In the genomic region with DNA sequence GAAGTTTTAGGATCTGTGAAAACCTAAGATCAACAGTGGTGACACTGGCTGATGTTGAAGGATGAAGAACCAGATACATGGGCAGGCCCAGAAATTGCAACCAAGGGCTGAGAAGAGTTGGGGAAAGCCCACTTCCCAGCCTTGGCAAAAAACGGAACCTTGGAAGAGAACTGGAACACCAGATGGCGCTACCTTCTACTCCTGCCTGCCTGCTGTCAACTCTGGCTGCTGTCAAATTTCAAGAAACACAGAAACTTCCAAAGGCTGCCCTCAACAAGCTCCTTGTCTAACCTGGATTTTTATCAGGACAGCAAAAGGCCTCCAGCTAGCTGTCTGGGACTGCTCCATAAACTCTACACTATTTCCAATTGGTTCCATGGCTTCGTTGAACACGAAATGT, we compare ENCODE assay signal across 8 mouse cellular contexts. TPM values are rescaled to one million over a fixed set of nuclear protein-coding genes. Genes with fewer than 3 reads are reported as not detected.
A peak's percentile ranks its signal among the peaks of the same experiment; 100 is the strongest.
DNase-seq lines count a peak whose midpoint lies in the region; ATAC-seq and TF ChIP-seq lines count a peak whose summit lies in the region.

No protein-coding gene starts in this region.

- WGBS in heart, embryonic 16.5 days = 8% methylated on average over 4 of the region's 4 CpGs
- 12% methylated on average over 4 of the region's 4 CpGs for WGBS in liver, embryonic 16.5 days (ENCODE audit: insufficient replicate concordance)
- 14% methylated on average over 4 of the region's 4 CpGs for WGBS in neural tube, embryonic 11.5 days

- H3K27ac ChIP-seq in MEL (ENCODE audit: control insufficient read depth, low read depth, low read length) = peak overlapping the region; percentile 40
- H3K27ac ChIP-seq in heart, embryonic 16.5 days (ENCODE audit: low read length) = no peak overlapping the region
- H3K27ac ChIP-seq in liver, embryonic 16.5 days (ENCODE audit: low read length) = peak overlapping the region; percentile 29; the same call in 1 of the 2 replicates
- H3K27ac ChIP-seq in neural tube, embryonic 11.5 days (ENCODE audit: low read depth, low read length) = no peak overlapping the region

- no peak for ATAC-seq in heart, embryonic 16.5 days (replicated peaks; ENCODE audit: extremely low read depth, insufficient read depth, low FRiP score)
- no peak for ATAC-seq in liver, embryonic 16.5 days (ENCODE audit: low read depth)
- no peak for ATAC-seq in neural tube, embryonic 11.5 days (ENCODE audit: insufficient read depth, low FRiP score, low TSS enrichment)

- peak overlapping the region; percentile 98 for H3K4me2 ChIP-seq in heart, embryonic 16.5 days (ENCODE audit: low read depth, low read length)
- H3K4me2 ChIP-seq in liver, embryonic 16.5 days (ENCODE audit: low read depth, low read length) = peak overlapping the region; percentile 93
- H3K4me2 ChIP-seq in neural tube, embryonic 11.5 days (ENCODE audit: low read depth) = peak overlapping the region; percentile 96

- peak; percentile 44 to 49 for DNase-seq in B cell, adult 2 months
- DNase-seq in MEL (ENCODE audit: low read depth, low spot score) = peak; percentile 80
- DNase-seq in embryo, embryonic 11.5 days (ENCODE audit: low read depth, low spot score) = peak; percentile 17
- peak; percentile 68 for DNase-seq in kidney, postnatal 14 days
- DNase-seq in neural tube, embryonic 11.5 days (ENCODE audit: low spot score) = peak; percentile 50
- no peak for DNase-seq in gastrocnemius, adult 8-10 months (ENCODE audit: low spot score in 2 of 2)

- H3K9me3 ChIP-seq in MEL (replicated peaks; ENCODE audit: insufficient read depth, low read length) = no peaks in the 10 kb centered on the region
- H3K9me3 ChIP-seq in heart, embryonic 16.5 days (replicated peaks; ENCODE audit: control insufficient read depth, low read length) = no peaks in the 10 kb centered on the region
- H3K9me3 ChIP-seq in liver, embryonic 16.5 days (replicated peaks; ENCODE audit: control insufficient read depth, low read length) = no peaks in the 10 kb centered on the region
- no peaks in the 10 kb centered on the region for H3K9me3 ChIP-seq in neural tube, embryonic 11.5 days (ENCODE audit: control insufficient read depth, low read length)

- no peak for TF ChIP-seq EP300 in MEL (IDR thresholded peaks at IDR 0.05; ENCODE audit: low read depth in 1 of 2, low read length in 2 of 2)

- peaks cover 3% of the 10 kb centered on the region; the same call in 1 of the 2 replicates for H3K79me2 ChIP-seq in MEL (ENCODE audit: control insufficient read depth, insufficient read depth, low read length, poor library complexity)

- H3K9ac ChIP-seq in MEL (ENCODE audit: control insufficient read depth, low read depth, low read length, poor library complexity, severe bottlenecking) = peak overlapping the region; percentile 88
- no peak overlapping the region; the same call in 1 of the 2 replicates for H3K9ac ChIP-seq in heart, embryonic 16.5 days (ENCODE audit: low read length)
- H3K9ac ChIP-seq in liver, embryonic 16.5 days (ENCODE audit: low read depth, low read length) = peak overlapping the region; percentile 73; the same call in 1 of the 2 replicates
- H3K9ac ChIP-seq in neural tube, embryonic 11.5 days (ENCODE audit: low read length) = no peak overlapping the region

- H3K4me1 ChIP-seq in MEL (ENCODE audit: control insufficient read depth in 1 of 2, insufficient read depth in 2 of 2, low read length in 2 of 2) = peaks cover 0 to 4% of the 10 kb centered on the region in 2 experiments; a peak in 1 of 4 replicates
- peaks cover 6% of the 10 kb centered on the region for H3K4me1 ChIP-seq in heart, embryonic 16.5 days (ENCODE audit: control insufficient read depth, insufficient read depth, low read length)
- peaks cover 7% of the 10 kb centered on the region for H3K4me1 ChIP-seq in liver, embryonic 16.5 days (ENCODE audit: control insufficient read depth, low read depth, low read length)
- no peaks in the 10 kb centered on the region for H3K4me1 ChIP-seq in neural tube, embryonic 11.5 days (ENCODE audit: control insufficient read depth, insufficient read depth, low read length)

- TF ChIP-seq CTCF in MEL (IDR thresholded peaks at IDR 0.05 in 2 of 3, conservative IDR thresholded peaks at IDR 0.05 in 1 of 3; ENCODE audit: control insufficient read depth in 1 of 3, insufficient read depth in 1 of 3, low read depth in 2 of 3, low read length in 3 of 3, poor library complexity in 1 of 3, severe bottlenecking in 1 of 3) = peak; percentile 60 to 81 (median 72)

- peak; percentile 71 for TF ChIP-seq RAD21 in MEL (IDR thresholded peaks at IDR 0.05; ENCODE audit: low read depth, low read length)

- H3K36me3 ChIP-seq in MEL (ENCODE audit: control insufficient read depth in 1 of 2, insufficient read depth in 2 of 2, low read length in 2 of 2) = peaks cover 0 to 3% of the 10 kb centered on the region in 2 experiments; a peak in 1 of 4 replicates
- no peaks in the 10 kb centered on the region for H3K36me3 ChIP-seq in heart, embryonic 16.5 days (ENCODE audit: control insufficient read depth, insufficient read depth)
- H3K36me3 ChIP-seq in liver, embryonic 16.5 days (ENCODE audit: control insufficient read depth, insufficient read depth) = peaks cover 5% of the 10 kb centered on the region
- 0 out of 2 replicates have a peak, but pooled peaks cover 3% of the 10 kb centered on the region for H3K36me3 ChIP-seq in neural tube, embryonic 11.5 days (ENCODE audit: control insufficient read depth, insufficient read depth, low read length)

- H3K4me3 ChIP-seq in MEL (ENCODE audit: control insufficient read depth in 1 of 2, insufficient read depth in 1 of 2, low read depth in 2 of 2, low read length in 2 of 2) = peak overlapping the region; percentile 76 to 91
- peak overlapping the region; percentile 88 for H3K4me3 ChIP-seq in heart, embryonic 16.5 days (ENCODE audit: low read length)
- peak overlapping the region; percentile 80 for H3K4me3 ChIP-seq in liver, embryonic 16.5 days (ENCODE audit: low read depth, low read length)
- H3K4me3 ChIP-seq in neural tube, embryonic 11.5 days (ENCODE audit: low read depth, low read length) = peak overlapping the region; percentile 86

- TF ChIP-seq POLR2A in MEL (IDR thresholded peaks at IDR 0.05; ENCODE audit: control insufficient read depth in 1 of 2, insufficient read depth in 1 of 2, low read depth in 1 of 2, low read length in 2 of 2, poor library complexity in 1 of 2) = no peak

- no peaks in the 10 kb centered on the region for H3K27me3 ChIP-seq in MEL (ENCODE audit: control insufficient read depth in 1 of 2, insufficient read depth in 2 of 2, low read length in 2 of 2)
- H3K27me3 ChIP-seq in heart, embryonic 16.5 days (ENCODE audit: control insufficient read depth, insufficient read depth, low read length) = no peaks in the 10 kb centered on the region
- H3K27me3 ChIP-seq in liver, embryonic 16.5 days (ENCODE audit: control insufficient read depth, insufficient read depth, low read depth, low read length) = no peaks in the 10 kb centered on the region
- no peaks in the 10 kb centered on the region for H3K27me3 ChIP-seq in neural tube, embryonic 11.5 days (ENCODE audit: control insufficient read depth, insufficient read depth, low read length)

RNA-seq across cellular contexts. Expression of a gene that starts 1.1 kb away (rescaled TPM):
- 34.0 and 34.5 TPM in 2 replicates for total RNA-seq in MEL (2012; rRNA removed)
- 10 to 100 TPM in 1 of 2 experiments, not detected in 1; 60.5 TPM for polyA plus RNA-seq in MEL (2012; ENCODE audit: insufficient read depth in 1 of 2, insufficient read length in 2 of 2, low read depth in 1 of 2, low replicate concordance in 2 of 2, missing spikeins in 1 of 2)
- polyA plus RNA-seq in heart, embryonic 16.5 days (2015; fragmentation: Nextera tagmentation; extraction: Ambion mirVana) = 17.7 and 18.1 TPM in 2 replicates
- polyA plus RNA-seq in liver, embryonic 16.5 days (2015; fragmentation: Nextera tagmentation; extraction: Ambion mirVana) = 11.7 and 12.2 TPM in 2 replicates
- 13.6 and 16.9 TPM in 2 replicates for polyA plus RNA-seq in neural tube, embryonic 11.5 days (2014; fragmentation: Nextera tagmentation; extraction: Ambion mirVana)
- total RNA-seq in gastrocnemius, adult 8-10 months (2022) = 1 to 10 TPM; 6.2 to 7.3 (median 6.6) TPM

RNA-seq across cellular contexts. Expression of a gene that starts 19.4 kb away (rescaled TPM):
- not detected in 2 replicates for total RNA-seq in MEL (2012; rRNA removed)
- not detected for polyA plus RNA-seq in MEL (2012; ENCODE audit: insufficient read depth in 1 of 2, insufficient read length in 2 of 2, low read depth in 1 of 2, low replicate concordance in 2 of 2, missing spikeins in 1 of 2)
- polyA plus RNA-seq in heart, embryonic 16.5 days (2015; fragmentation: Nextera tagmentation; extraction: Ambion mirVana) = 7.2 and 12.9 TPM in 2 replicates
- polyA plus RNA-seq in liver, embryonic 16.5 days (2015; fragmentation: Nextera tagmentation; extraction: Ambion mirVana) = 0.81 and 0.93 TPM in 2 replicates
- polyA plus RNA-seq in neural tube, embryonic 11.5 days (2014; fragmentation: Nextera tagmentation; extraction: Ambion mirVana) = 5.2 and 6.5 TPM in 2 replicates
- 1 to 10 TPM; 2.7 to 3.5 (median 3.0) TPM for total RNA-seq in gastrocnemius, adult 8-10 months (2022)

RNA-seq across cellular contexts. Expression of a gene that starts 30.7 kb away (rescaled TPM):
- total RNA-seq in MEL (2012; rRNA removed) = 38.2 and 46.4 TPM in 2 replicates
- polyA plus RNA-seq in MEL (2012; ENCODE audit: insufficient read depth in 1 of 2, insufficient read length in 2 of 2, low read depth in 1 of 2, low replicate concordance in 2 of 2, missing spikeins in 1 of 2) = 10 to 100 TPM in 1 of 2 experiments, not detected in 1; 42.9 TPM
- 29.0 and 30.3 TPM in 2 replicates for polyA plus RNA-seq in heart, embryonic 16.5 days (2015; fragmentation: Nextera tagmentation; extraction: Ambion mirVana)
- polyA plus RNA-seq in liver, embryonic 16.5 days (2015; fragmentation: Nextera tagmentation; extraction: Ambion mirVana) = 11.2 and 11.8 TPM in 2 replicates
- 26.1 and 26.9 TPM in 2 replicates for polyA plus RNA-seq in neural tube, embryonic 11.5 days (2014; fragmentation: Nextera tagmentation; extraction: Ambion mirVana)
- total RNA-seq in gastrocnemius, adult 8-10 months (2022) = 10 to 100 TPM; 10.5 to 11.8 (median 11.0) TPM

RNA-seq across cellular contexts. Expression of a gene that starts 53.1 kb away (rescaled TPM):
- 21.4 and 26.4 TPM in 2 replicates for total RNA-seq in MEL (2012; rRNA removed)
- polyA plus RNA-seq in MEL (2012; ENCODE audit: insufficient read depth in 1 of 2, insufficient read length in 2 of 2, low read depth in 1 of 2, low replicate concordance in 2 of 2, missing spikeins in 1 of 2) = 10 to 100 TPM in 1 of 2 experiments, not detected in 1; 48.6 TPM
- 25.7 and 26.2 TPM in 2 replicates for polyA plus RNA-seq in heart, embryonic 16.5 days (2015; fragmentation: Nextera tagmentation; extraction: Ambion mirVana)
- polyA plus RNA-seq in liver, embryonic 16.5 days (2015; fragmentation: Nextera tagmentation; extraction: Ambion mirVana) = 8.2 and 8.5 TPM in 2 replicates
- 10.6 and 15.2 TPM in 2 replicates for polyA plus RNA-seq in neural tube, embryonic 11.5 days (2014; fragmentation: Nextera tagmentation; extraction: Ambion mirVana)
- total RNA-seq in gastrocnemius, adult 8-10 months (2022) = 1 to 10 TPM; 6.7 to 10.0 (median 8.0) TPM

RNA-seq across cellular contexts. Expression of a gene that starts 55.8 kb away (rescaled TPM):
- not detected in 2 replicates for total RNA-seq in MEL (2012; rRNA removed)
- polyA plus RNA-seq in MEL (2012; ENCODE audit: insufficient read depth in 1 of 2, insufficient read length in 2 of 2, low read depth in 1 of 2, low replicate concordance in 2 of 2, missing spikeins in 1 of 2) = under 1 TPM in 1 of 2 experiments, not detected in 1; 0.03 TPM
- 0.08 and 0.14 TPM in 2 replicates for polyA plus RNA-seq in heart, embryonic 16.5 days (2015; fragmentation: Nextera tagmentation; extraction: Ambion mirVana)
- polyA plus RNA-seq in liver, embryonic 16.5 days (2015; fragmentation: Nextera tagmentation; extraction: Ambion mirVana) = 0.04 and 0.05 TPM in 2 replicates
- polyA plus RNA-seq in neural tube, embryonic 11.5 days (2014; fragmentation: Nextera tagmentation; extraction: Ambion mirVana) = 0.58 and 0.81 TPM in 2 replicates
- total RNA-seq in gastrocnemius, adult 8-10 months (2022) = 10 to 100 TPM in 2 of 4 experiments, 1 to 10 TPM in 2; 8.2 to 10.6 (median 9.9) TPM

Comparison
In these comparisons a context has a peak if more than half of its experiments do, and no peak if none do; other contexts are left out.
1. DNase-seq: peak in B cell, adult 2 months (2 of 2), MEL (single experiment), embryo, embryonic 11.5 days (single experiment), kidney, postnatal 14 days (single experiment) and neural tube, embryonic 11.5 days (single experiment); none in gastrocnemius, adult 8-10 months (0 of 2).
2. H3K27ac ChIP-seq: peak in MEL (single experiment) and liver, embryonic 16.5 days (single experiment); none in heart, embryonic 16.5 days (single experiment) and neural tube, embryonic 11.5 days (single experiment).
3. H3K9ac ChIP-seq: peak in MEL (single experiment) and liver, embryonic 16.5 days (single experiment); none in heart, embryonic 16.5 days (single experiment) and neural tube, embryonic 11.5 days (single experiment).
4. Peak in every context shown above with its lines, with median percentiles within 50 percentile points of each other: H3K4me3 ChIP-seq and H3K4me2 ChIP-seq.